Mouse (Mus musculus) spleen, postnatal 14 days (tissue): Measurements from ENCODE around the gene Gdf9.

ENCODE experiments used
- DNase-seq, 2 experiments: peaks; one replicate each; pipeline ENCODE4 v3.0.0; 2021 to 2022; ENCODE audit warnings: low spot score in 2 of 2

Gene Gdf9

DNA sequence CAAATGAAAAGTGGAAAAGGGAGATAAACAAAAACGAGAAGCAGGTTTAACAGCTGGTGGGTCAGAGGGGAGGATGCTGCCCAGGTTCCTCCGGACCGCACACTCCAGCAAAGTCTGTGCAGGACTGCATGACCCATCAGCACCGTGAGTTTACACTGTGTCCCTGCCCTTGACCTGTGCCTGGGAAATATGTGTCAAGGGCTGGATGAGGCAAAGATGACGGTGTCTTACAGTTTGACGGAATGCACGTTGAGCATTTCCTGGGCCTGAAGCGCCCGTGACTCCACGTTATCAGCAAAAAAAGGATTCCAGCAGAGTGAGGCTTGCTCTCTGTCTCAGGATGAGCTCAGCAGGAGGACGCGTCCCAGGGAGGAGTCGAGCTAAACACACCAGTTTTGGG, 14.7 kb downstream of the Gdf9 start:
- DNase-seq, result no peak

- DNase-seq, result no peak
These were observed 15.4 kb downstream of the Gdf9 start for GRCm38 (mm10) chr11:53446183-53446582.

- no peak for DNase-seq
These were observed 17.2 kb downstream of the Gdf9 start for GRCm38 (mm10) chr11:53447996-53448395.

GRCm38 (mm10) chr11:53448529-53448928, 17.7 kb downstream of the Gdf9 start:
- no peak for DNase-seq

DNA sequence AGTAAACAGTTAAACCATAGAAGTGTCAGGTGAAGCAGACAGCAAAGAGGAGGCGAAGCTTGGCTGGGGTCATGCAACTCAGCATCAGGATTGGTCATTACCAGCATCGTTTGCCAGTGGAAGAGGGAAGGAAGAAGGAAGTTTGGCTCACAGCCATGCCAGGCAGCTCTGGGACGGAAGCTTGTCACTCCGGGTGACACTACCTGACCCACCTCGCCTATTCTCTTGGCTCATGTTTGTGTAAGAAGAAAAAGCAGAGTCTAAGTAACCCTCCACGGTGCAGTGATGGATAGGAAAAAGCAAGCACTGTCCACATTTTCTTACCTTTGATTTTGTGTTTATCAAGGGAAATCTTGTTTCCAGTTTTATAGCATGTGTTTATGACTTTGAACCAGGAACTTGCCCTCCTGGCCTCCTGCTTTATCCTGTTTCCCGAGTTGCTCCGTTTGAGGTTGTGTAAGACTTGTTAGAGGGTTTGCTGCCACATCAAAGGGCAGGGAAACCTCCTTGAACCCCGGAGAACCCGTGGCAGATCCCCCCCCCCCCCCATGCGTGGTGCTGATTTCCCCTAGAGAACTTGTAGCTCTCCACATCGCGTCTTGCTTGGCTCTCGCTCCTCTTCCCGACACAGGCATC, 19.4 kb downstream of the Gdf9 start:
- DNase-seq, result no peak

DNA sequence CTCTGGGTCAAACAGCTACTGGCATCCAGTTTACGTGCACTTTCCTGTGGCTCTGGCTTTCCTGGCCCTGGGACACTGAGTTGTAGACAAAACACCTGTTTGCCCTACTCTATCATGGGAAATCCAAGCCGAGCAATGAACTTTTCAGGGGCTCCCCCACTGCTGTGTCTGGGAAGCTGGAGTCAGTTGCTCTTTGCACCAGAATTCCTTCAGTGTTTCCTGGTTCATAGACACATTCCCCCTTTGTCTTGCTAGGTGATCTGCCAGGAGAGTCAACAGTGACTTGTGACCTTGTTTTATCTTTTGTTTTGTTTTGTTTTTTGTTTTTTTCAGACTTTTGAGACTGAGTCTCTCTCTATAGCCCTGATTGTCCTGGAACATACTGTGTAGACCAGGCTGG, 20.5 kb downstream of the Gdf9 start:
- DNase-seq, result no peak

- DNase-seq, result no peak
These were observed 21.6 kb downstream of the Gdf9 start for GRCm38 (mm10) chr11:53452396-53452795.

DNA sequence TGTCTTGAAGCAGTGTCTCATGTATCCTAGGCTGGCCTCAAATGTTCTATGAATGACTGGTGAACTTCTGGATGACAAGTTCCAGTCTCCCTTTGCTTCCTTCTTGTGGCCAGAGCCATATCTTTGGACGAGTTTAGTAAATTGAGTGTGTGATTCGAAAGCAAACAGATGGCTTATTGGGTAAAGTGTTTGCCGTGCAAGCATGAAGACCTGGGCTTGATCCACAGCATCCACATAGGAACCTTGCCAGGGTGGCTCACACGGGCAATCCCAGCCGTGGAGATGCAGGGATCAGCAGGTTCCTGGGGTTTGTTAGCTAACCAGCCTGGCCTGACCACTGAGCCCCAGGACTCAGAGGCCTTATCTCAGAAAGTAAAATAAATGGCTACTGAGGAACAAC, 22.2 kb downstream of the Gdf9 start:
- no peak for DNase-seq

GRCm38 (mm10) chr11:53456474-53457371, 25.9 kb downstream of the Gdf9 start, which contains the start of the genes Gm10447 and Shroom1:
Gm10447 (minus strand) TSS chr11:53457110.
Shroom1 (plus strand) TSS chr11:53457205.
- DNase-seq, result no peak

GRCm38 (mm10) chr11:53457372-53457954, 26.6 kb downstream of the Gdf9 start:
- DNase-seq, result no peak

- no peak for DNase-seq
These were observed 28.2 kb downstream of the Gdf9 start for GRCm38 (mm10) chr11:53458996-53459395.

GRCm38 (mm10) chr11:53460192-53460591, 29.4 kb downstream of the Gdf9 start:
- no peak for DNase-seq

GRCm38 (mm10) chr11:53461727-53462126, 30.9 kb downstream of the Gdf9 start:
- no peak for DNase-seq

- no peak for DNase-seq
These were observed 33.0 kb downstream of the Gdf9 start for GRCm38 (mm10) chr11:53463551-53464424.

GRCm38 (mm10) chr11:53466231-53466971, 35.6 kb downstream of the Gdf9 start:
- peak; percentile 15 to 28 for DNase-seq

DNA sequence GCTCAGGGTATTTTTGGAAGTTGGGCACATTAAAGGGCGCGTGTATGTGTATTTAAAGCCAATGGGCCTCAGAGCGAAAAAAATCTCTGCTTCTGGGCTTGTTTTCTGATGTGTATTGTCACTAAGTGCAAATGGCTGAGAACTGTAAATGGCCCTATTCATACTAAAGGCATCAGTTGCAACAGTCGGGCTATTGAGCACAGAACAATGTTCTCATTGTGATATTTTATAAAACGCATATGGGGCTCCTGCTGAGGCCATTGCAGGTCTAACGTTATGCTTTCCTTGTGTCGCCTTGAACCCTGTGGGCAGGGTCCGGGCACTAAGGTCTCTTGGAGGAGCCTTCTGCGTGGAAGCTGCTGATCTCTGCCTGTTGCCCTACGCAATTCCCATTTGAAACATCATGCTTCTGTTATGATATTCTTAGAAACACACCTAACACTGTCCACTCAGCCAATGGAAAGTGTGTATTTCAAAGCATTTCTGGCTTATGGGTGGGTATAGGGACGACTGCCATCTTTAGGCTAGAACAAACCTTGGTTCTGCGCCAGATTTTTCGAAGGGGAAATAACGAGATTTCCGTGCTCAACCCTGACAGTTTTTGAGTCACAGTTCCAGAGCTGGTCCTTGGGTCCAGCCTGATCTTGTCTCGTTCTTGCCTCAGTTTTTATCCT, 38.6 kb downstream of the Gdf9 start:
- DNase-seq, result no peak

DNA sequence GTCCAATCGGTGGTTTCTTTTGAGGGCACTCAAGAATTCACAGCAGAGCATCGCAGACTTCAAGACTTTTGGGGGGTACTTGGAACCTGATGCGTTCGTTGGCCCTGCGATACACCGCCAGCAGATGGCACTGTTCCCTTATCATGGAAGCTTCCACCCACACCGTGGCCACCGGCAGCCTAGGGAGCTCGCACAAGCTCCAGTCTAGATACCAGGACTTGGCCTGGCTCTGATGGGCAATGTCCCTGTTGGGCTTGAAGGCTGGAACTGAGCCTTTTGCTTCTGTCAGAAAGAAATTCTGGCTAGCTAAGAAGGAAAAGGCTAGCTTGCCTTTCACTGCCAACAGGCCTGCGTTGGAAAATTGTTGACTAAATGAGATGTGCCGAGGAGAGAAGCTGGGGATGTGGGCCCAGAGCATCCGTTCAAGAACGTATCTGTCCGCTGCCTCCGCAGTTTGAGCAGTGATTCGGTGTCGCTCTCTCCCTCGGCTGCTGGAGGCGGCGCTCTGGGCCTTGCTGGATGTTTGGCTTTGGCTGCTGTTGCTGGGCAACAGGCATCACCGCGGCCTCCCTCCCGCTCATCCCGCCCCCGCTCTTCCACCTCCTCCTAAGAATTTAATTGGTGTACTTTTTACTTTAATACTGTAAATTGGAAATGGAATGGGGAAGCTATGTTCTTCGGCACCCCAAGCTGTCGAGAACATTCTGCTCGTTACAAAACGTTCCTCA, 39.3 kb downstream of the Gdf9 start, which contains the start of gene Gm9837:
Gene Gm9837 (minus strand): TSS at position 512 of the 728 bp plus-strand sequence.
- peak; percentile 73 to 86 for DNase-seq

DNA sequence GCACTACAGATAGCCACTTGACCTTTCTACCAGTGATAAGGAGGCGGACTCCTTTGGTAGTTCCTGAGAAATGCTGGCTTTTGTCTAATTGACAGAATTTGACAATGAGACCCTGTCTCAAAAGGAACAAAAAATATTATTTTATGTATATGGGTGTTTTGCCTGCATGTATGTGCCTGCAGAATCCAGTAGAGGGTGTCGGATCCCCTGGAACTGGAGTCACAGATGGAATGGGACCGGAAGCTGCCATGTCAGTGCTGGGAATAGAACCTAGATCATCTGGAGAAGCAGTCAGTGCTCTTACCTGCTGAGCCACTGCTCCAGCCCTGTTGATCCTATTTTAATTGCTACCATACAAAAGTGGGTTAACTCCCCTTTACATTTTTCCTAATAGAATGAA, 41.9 kb downstream of the Gdf9 start:
- no peak for DNase-seq

GRCm38 (mm10) chr11:53475620-53476019, 44.8 kb downstream of the Gdf9 start:
- no peak for DNase-seq

GRCm38 (mm10) chr11:53477833-53478232, 47.0 kb downstream of the Gdf9 start:
- no peak for DNase-seq
